Mouse (Mus musculus) frontal cortex, adult 2 months (tissue): ENCODE data around the gene Icos. TPM values are rescaled to one million over a fixed set of nuclear protein-coding genes. Genes with fewer than 3 reads are reported as not detected.

Source experiments
- DNase-seq, 2 experiments: peaks; one replicate each; pipeline ENCODE4 v3.0.0; 2022; ENCODE audit warnings: low spot score in 1 of 2; ENCODE audit errors: extremely low spot score in 1 of 2
- polyA plus RNA-seq: library from polyadenylated mRNA; depleted of rRNA; stranded (reverse); fragments of >200 nt; gene quantifications from 2 replicates; pipeline ENCODE4 v1.2.3, GENCODE M21; 2012; rRNA removed

Icos gene
- polyA plus RNA-seq, 1 experiment, result 0.34 TPM

- DNase-seq, result no peak
Measured at GRCm38 (mm10) chr1:61030532-61030931, 52.8 kb downstream of the Icos start.

GRCm38 (mm10) chr1:61035270-61035669, 57.5 kb downstream of the Icos start:
- no peak for DNase-seq

GRCm38 (mm10) chr1:61038223-61038622, 60.5 kb downstream of the Icos start:
- no peak for DNase-seq

- DNase-seq, result no peak
Measured at GRCm38 (mm10) chr1:61039310-61039709, 61.6 kb downstream of the Icos start.

GRCm38 (mm10) chr1:61040401-61040800, 62.7 kb downstream of the Icos start:
- peak; percentile 14 to 32 for DNase-seq

GRCm38 (mm10) chr1:61042842-61043241, 65.1 kb downstream of the Icos start:
- peak; percentile 30 to 58 for DNase-seq

GRCm38 (mm10) chr1:61046055-61046705, 68.5 kb downstream of the Icos start:
- no peak for DNase-seq

GRCm38 (mm10) chr1:61047336-61047735, 69.6 kb downstream of the Icos start:
- DNase-seq, result no peak

Other genes starting within 250 kb of the Icos start
- not detected in 2 replicates for gene Ctla4, start 90.9 kb upstream of the Icos start, polyA plus RNA-seq